Mouse (Mus musculus) retina, postnatal 7 days (tissue): Measurements from ENCODE around the gene Tyk2.

Experiments used
- DNase-seq: peaks from one replicate; pipeline ENCODE4 v3.0.0-alpha.2; 2012; ENCODE audit warnings: low read depth, low spot score

Gene Tyk2

GRCm38 (mm10) chr9:21115105-21115504 lies 15.9 kb downstream of the Tyk2 start:
- DNase-seq = no peak

- no peak for DNase-seq
Observed at GRCm38 (mm10) chr9:21114190-21114589, 16.9 kb downstream of the Tyk2 start.

GRCm38 (mm10) chr9:21113751-21114150 lies 17.3 kb downstream of the Tyk2 start:
- no peak for DNase-seq

GRCm38 (mm10) chr9:21107607-21108237 lies 23.3 kb downstream of the Tyk2 start:
- DNase-seq = no peak

GRCm38 (mm10) chr9:21105760-21106564 lies 25.1 kb downstream of the Tyk2 start:
- DNase-seq = no peak

GRCm38 (mm10) chr9:21104814-21105213 lies 26.2 kb downstream of the Tyk2 start:
- no peak for DNase-seq

- no peak for DNase-seq
Observed at GRCm38 (mm10) chr9:21102076-21102475, 29.0 kb downstream of the Tyk2 start.

- DNase-seq = no peak
Observed at GRCm38 (mm10) chr9:21100447-21101161, 30.4 kb downstream of the Tyk2 start.

GRCm38 (mm10) chr9:21097793-21098192 lies 33.2 kb downstream of the Tyk2 start:
- DNase-seq = no peak

GRCm38 (mm10) chr9:21095958-21096357 lies 35.1 kb downstream of the Tyk2 start:
- no peak for DNase-seq

GRCm38 (mm10) chr9:21093423-21093822 lies 37.6 kb downstream of the Tyk2 start:
- DNase-seq = no peak

GRCm38 (mm10) chr9:21091707-21092320 lies 39.2 kb downstream of the Tyk2 start, which contains the start of the genes Gm38431 and Raver1:
Gene Gm38431, minus strand, starts transcription at chr9:21091997.
Gene Raver1, minus strand, starts transcription at chr9:21092008.
- peak; percentile 94 for DNase-seq

- DNase-seq = no peak
Observed at GRCm38 (mm10) chr9:21090972-21091706, 39.9 kb downstream of the Tyk2 start.

GRCm38 (mm10) chr9:21090537-21090936 lies 40.5 kb downstream of the Tyk2 start:
- no peak for DNase-seq

GRCm38 (mm10) chr9:21083324-21083723 lies 47.7 kb downstream of the Tyk2 start:
- no peak for DNase-seq

GRCm38 (mm10) chr9:21081127-21081526 lies 49.9 kb downstream of the Tyk2 start:
- no peak for DNase-seq

- DNase-seq = no peak
Observed at GRCm38 (mm10) chr9:21075625-21076024, 55.4 kb downstream of the Tyk2 start.

GRCm38 (mm10) chr9:21074173-21074572 lies 56.9 kb downstream of the Tyk2 start:
- no peak for DNase-seq

- DNase-seq = peak; percentile 74
Observed at GRCm38 (mm10) chr9:21073044-21073840, 57.8 kb downstream of the Tyk2 start, which contains the start of the genes Gm49373 and Fdx1l. Gene Gm49373, minus strand, starts transcription at chr9:21073096. Gene Fdx1l, minus strand, starts transcription at chr9:21073614.

GRCm38 (mm10) chr9:21072641-21073040 lies 58.4 kb downstream of the Tyk2 start:
- DNase-seq = no peak
